Mouse (Mus musculus) G1E (cell line): ENCODE measurements around the gene Prm2.

ENCODE experiments used
- CTCF ChIP-seq: IDR thresholded peaks from 2 replicates; pipeline ENCODE4 v1.5.1; 2012; ENCODE audit warnings: low read depth, low read length, inconsistent platforms, mixed read lengths
- POLR2AphosphoS5 ChIP-seq: IDR thresholded peaks from 2 replicates; pipeline ENCODE4 v1.6.1; 2012; ENCODE audit warnings: low read depth, low read length, inconsistent platforms; ENCODE audit not compliant: insufficient replicate concordance
- TAL1 ChIP-seq: conservative IDR thresholded peaks from 2 replicates; pipeline ENCODE4 v1.6.1; 2012; ENCODE audit warnings: low read depth, low read length, inconsistent platforms, mixed read lengths

GRCm38 (mm10) chr16:10767158-10767557 is 28.8 kb downstream of the Prm2 start:
- peak; percentile 89 for TF ChIP-seq CTCF
- TF ChIP-seq TAL1: no peak
- no peak for TF ChIP-seq POLR2AphosphoS5
